ENCODE assay signal across 11 mouse cellular contexts in genomic region chr11:9574894-9575293, GRCm38 (mm10).
"Had no signal": no experiment of that assay in that cellular context is flagged by ENCODE, and none has a peak within 500 bp of the region (broad histone marks: within the 10 kb centered on the region; RNA-seq: fewer than 3 reads in every experiment).

No protein-coding gene starts in this region.

- H3K27ac ChIP-seq: kidney, embryonic 15.5 days; limb, embryonic 13.5 days; liver, embryonic 14.5 days had no signal

- DNase-seq: kidney, adult 2 months; kidney, postnatal 14 days; left cerebral cortex, postnatal 4 days; lung, adult 18-20 months; lung, postnatal 36 days; spleen, adult 18-20 months; thymus, adult 18-20 months; thymus, postnatal 14 days had no signal

- H3K4me2 ChIP-seq: kidney, embryonic 15.5 days; limb, embryonic 13.5 days had no signal

- H3K9ac ChIP-seq: kidney, embryonic 15.5 days; limb, embryonic 13.5 days; liver, embryonic 14.5 days had no signal

- H3K36me3 ChIP-seq: kidney, embryonic 15.5 days; limb, embryonic 13.5 days had no signal

- H3K4me3 ChIP-seq: kidney, embryonic 15.5 days; limb, embryonic 13.5 days had no signal

- H3K4me1 ChIP-seq: kidney, embryonic 15.5 days; limb, embryonic 13.5 days had no signal

- H3K27me3 ChIP-seq: kidney, embryonic 15.5 days; limb, embryonic 13.5 days had no signal

- H3K9me3 ChIP-seq: kidney, embryonic 15.5 days; limb, embryonic 13.5 days had no signal
